Mouse (Mus musculus) MEL (cell line): Measurements from ENCODE around the gene Sec22c.

Source experiments
- ELF1 ChIP-seq: IDR thresholded peaks from 2 replicates; pipeline ENCODE4 v1.6.1; 2014; ENCODE audit warnings: low read depth, mild to moderate bottlenecking, inconsistent platforms, low read length, improper control_type of control experiment, moderate library complexity
- GATA1 ChIP-seq: IDR thresholded peaks from 2 replicates; pipeline ENCODE4 v1.6.1; 2011; ENCODE audit warnings: low read depth, low read length, improper control_type of control experiment
- MAX ChIP-seq: IDR thresholded peaks from 2 replicates; pipeline ENCODE4 v1.6.1; 2011; ENCODE audit warnings: low read length, improper control_type of control experiment
- MXI1 ChIP-seq: IDR thresholded peaks from 2 replicates; pipeline ENCODE4 v1.6.1; 2011; ENCODE audit warnings: mild to moderate bottlenecking, low read depth, low read length, improper control_type of control experiment
- POLR2A ChIP-seq, 2 experiments: IDR thresholded peaks; 2 replicates each; pipeline ENCODE4 v1.6.1; 2011 to 2012; ENCODE audit warnings: low read length in 2 of 2, mild to moderate bottlenecking in 2 of 2, control low read depth in 1 of 2, improper control_type of control experiment in 1 of 2, low read depth in 1 of 2, moderate library complexity in 1 of 2; ENCODE audit not compliant: control insufficient read depth in 1 of 2, insufficient read depth in 1 of 2, poor library complexity in 1 of 2
- USF1 ChIP-seq: IDR thresholded peaks from 2 replicates; pipeline ENCODE4 v1.6.1; 2014; ENCODE audit warnings: low read depth, mild to moderate bottlenecking, inconsistent platforms, low read length, improper control_type of control experiment, moderate library complexity
- ZNF384 ChIP-seq: IDR thresholded peaks from 2 replicates; pipeline ENCODE4 v1.6.1; 2012; ENCODE audit warnings: low read depth, mild to moderate bottlenecking, inconsistent platforms, low read length, improper control_type of control experiment

DNA sequence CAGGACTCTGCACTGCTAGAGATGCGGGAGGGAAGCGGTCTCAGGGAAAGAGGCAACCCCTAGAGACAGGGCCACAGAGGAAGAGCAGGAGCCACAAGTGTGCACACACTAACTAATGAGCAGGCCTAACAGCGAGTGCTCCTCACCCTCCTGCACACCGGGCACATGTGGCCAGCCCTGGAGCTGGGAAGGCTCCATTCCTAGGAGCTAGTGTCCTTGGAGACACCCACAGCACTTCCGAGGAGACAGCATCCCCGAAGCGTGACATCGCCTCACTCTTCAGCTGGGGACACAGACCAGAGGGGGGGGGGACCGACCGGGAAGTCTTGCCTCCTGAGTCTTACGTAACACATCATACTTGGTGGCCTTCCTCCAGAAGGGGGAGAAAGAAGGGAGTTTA lies 37.5 kb downstream of the Sec22c start:
- TF ChIP-seq MAX (no peak), MXI1 (no peak), POLR2A (IDR thresholded peaks at IDR 0.05; ENCODE audit: control insufficient read depth in 1 of 2, insufficient read depth in 1 of 2, low read depth in 1 of 2, low read length in 2 of 2, poor library complexity in 1 of 2) (no peak), GATA1 (no peak), ELF1 (no peak), USF1 (no peak), ZNF384 (no peak)
